ENCODE assay signal across 24 mouse cellular contexts in the genomic region with DNA sequence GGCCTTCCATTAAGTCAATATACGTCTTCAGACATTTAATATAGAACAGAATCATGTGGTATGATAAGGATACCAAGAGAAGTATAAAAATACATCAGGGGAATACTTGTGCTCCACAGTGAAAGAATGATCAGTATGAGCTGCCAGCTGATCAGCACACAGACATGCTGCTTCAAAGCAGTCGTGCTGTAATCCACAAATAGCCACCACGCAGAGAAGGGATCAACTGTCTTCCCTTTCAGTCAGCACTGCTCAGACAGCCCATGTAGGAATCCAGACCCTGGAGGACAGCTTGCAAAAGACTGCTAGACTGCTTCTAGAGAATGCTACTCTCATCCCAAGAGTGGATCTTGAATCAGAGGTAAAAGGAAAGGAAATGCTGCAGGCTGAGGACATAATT.
DNase-seq lines count a peak whose midpoint lies in the region; ATAC-seq and TF ChIP-seq lines count a peak whose summit lies in the region.
"Had no signal": no experiment of that assay in that cellular context is flagged by ENCODE, and none has a peak within 500 bp of the region (broad histone marks: within the 10 kb centered on the region; RNA-seq: fewer than 3 reads in every experiment).

No protein-coding gene starts in this region.

- 31% methylated on average over 3 of the region's 3 CpGs for WGBS in embryonic facial prominence, embryonic 15.5 days
- 40% methylated on average over 3 of the region's 3 CpGs for WGBS in heart, embryonic 12.5 days

- H3K9me3 ChIP-seq in embryonic facial prominence, embryonic 15.5 days (replicated peaks), result no peaks in the 10 kb centered on the region
- no peaks in the 10 kb centered on the region for H3K9me3 ChIP-seq in heart, embryonic 12.5 days (replicated peaks)
- H3K9me3 ChIP-seq: hindbrain, embryonic 10.5 days; liver, embryonic 13.5 days; lung, embryonic 15.5 days; midbrain, embryonic 10.5 days had no signal

- H3K4me3 ChIP-seq in gastrocnemius, adult 2 months, result peak overlapping the region; percentile 41
- H3K4me3 ChIP-seq in embryonic facial prominence, embryonic 15.5 days (replicated peaks), result no peak overlapping the region
- H3K4me3 ChIP-seq in heart, embryonic 12.5 days, result no peak overlapping the region
- H3K4me3 ChIP-seq: erythroblast, embryonic 14.5 days; hindbrain, embryonic 10.5 days; left cerebral cortex, adult 2 months; liver, embryonic 13.5 days; lung, embryonic 15.5 days; midbrain, embryonic 10.5 days had no signal

- DNase-seq in gastrocnemius, adult 2 months, result peak; percentile 57
- no peak for DNase-seq in gastrocnemius, postnatal 14 days
- DNase-seq in heart, postnatal 4 days, result peak; percentile 32
- DNase-seq in layer of hippocampus, adult 11-12 months (ENCODE audit: low spot score), result no peak
- DNase-seq in left cerebral cortex, adult 9 months (ENCODE audit: low spot score in 2 of 2), result no peak
- DNase-seq: adrenal gland, postnatal 36 days; B cell, adult 2 months; cerebellum, adult 18-20 months; cerebellum, postnatal 36 days; kidney, adult 2 months; kidney, postnatal 10 days; liver, embryonic 13.5 days; lung, postnatal 4 days; retina, postnatal 1 day; right cerebral cortex, postnatal 4 days had no signal

- no peak for TF ChIP-seq CTCF in gastrocnemius, adult 2 months (IDR thresholded peaks at IDR 0.05)

- H3K4me2 ChIP-seq in embryonic facial prominence, embryonic 15.5 days (replicated peaks), result no peak overlapping the region
- 0 out of 2 replicates have a peak overlapping the region, but pooled peaks have one; percentile 16 for H3K4me2 ChIP-seq in heart, embryonic 12.5 days
- H3K4me2 ChIP-seq: liver, embryonic 13.5 days; lung, embryonic 15.5 days had no signal

- ATAC-seq in embryonic facial prominence, embryonic 15.5 days (ENCODE audit: insufficient number of reproducible peaks, low FRiP score, low TSS enrichment, low read depth), result no peak; the same call in 1 of the 2 replicates
- peak; percentile 64; the same call in 1 of the 2 replicates for ATAC-seq in heart, embryonic 12.5 days (ENCODE audit: insufficient number of reproducible peaks, low FRiP score)
- ATAC-seq: forebrain, embryonic 14.5 days had no signal

- no peaks in the 10 kb centered on the region for H3K4me1 ChIP-seq in embryonic facial prominence, embryonic 15.5 days
- H3K4me1 ChIP-seq in heart, embryonic 12.5 days (replicated peaks), result peaks cover 11% of the 10 kb centered on the region; the same call in 1 of the 2 replicates
- H3K4me1 ChIP-seq: hindbrain, embryonic 10.5 days; liver, embryonic 13.5 days; lung, embryonic 15.5 days; midbrain, embryonic 10.5 days had no signal

- no peaks in the 10 kb centered on the region for H3K36me3 ChIP-seq in embryonic facial prominence, embryonic 15.5 days
- peaks cover 61% of the 10 kb centered on the region for H3K36me3 ChIP-seq in heart, embryonic 12.5 days
- H3K36me3 ChIP-seq: hindbrain, embryonic 10.5 days; liver, embryonic 13.5 days; lung, embryonic 15.5 days; midbrain, embryonic 10.5 days had no signal

- peak overlapping the region; percentile 84 for H3K27ac ChIP-seq in gastrocnemius, adult 2 months
- H3K27ac ChIP-seq in embryonic facial prominence, embryonic 15.5 days (replicated peaks), result 0 out of 2 replicates have a peak overlapping the region, but pooled peaks have one; percentile 1
- H3K27ac ChIP-seq in heart, embryonic 12.5 days (ENCODE audit: poor library complexity, severe bottlenecking), result peak overlapping the region; percentile 81
- H3K27ac ChIP-seq: hindbrain, embryonic 10.5 days; left cerebral cortex, adult 2 months; liver, embryonic 13.5 days; lung, embryonic 15.5 days; midbrain, embryonic 10.5 days; stomach, postnatal 0 days had no signal

- no peaks in the 10 kb centered on the region for H3K27me3 ChIP-seq in embryonic facial prominence, embryonic 15.5 days
- no peaks in the 10 kb centered on the region for H3K27me3 ChIP-seq in heart, embryonic 12.5 days (replicated peaks)
- H3K27me3 ChIP-seq: liver, embryonic 13.5 days; lung, embryonic 15.5 days had no signal

- intact Hi-C loops in gastrocnemius, adult 2 months (cut with DNase I), result no loop called here
- intact Hi-C loops in gastrocnemius, postnatal 14 days (cut with DNase I; ENCODE audit: low total_unique reads), result no loop called here

- no peak overlapping the region for H3K9ac ChIP-seq in embryonic facial prominence, embryonic 15.5 days
- H3K9ac ChIP-seq in heart, embryonic 12.5 days, result no peak overlapping the region
- H3K9ac ChIP-seq: liver, embryonic 13.5 days; lung, embryonic 15.5 days had no signal

Comparison
In these comparisons a context has a peak if more than half of its experiments do, and no peak if none do; other contexts are left out.
1. DNase-seq: peak in gastrocnemius, adult 2 months (single experiment) and heart, postnatal 4 days (single experiment); none in gastrocnemius, postnatal 14 days (single experiment), layer of hippocampus, adult 11-12 months (single experiment) and left cerebral cortex, adult 9 months (0 of 2).
2. H3K27ac ChIP-seq: peak in every context shown above with its lines; median percentile 84 in gastrocnemius, adult 2 months; 81 in heart, embryonic 12.5 days; 1 in embryonic facial prominence, embryonic 15.5 days.